Mouse (Mus musculus) lung, postnatal 0 days (tissue): ENCODE measurements around the gene Klf9.

Experiments
- CTCF ChIP-seq: IDR thresholded peaks from 2 replicates; pipeline ENCODE4 v1.5.1; 2016; ENCODE audit warnings: antibody characterized with exemption, mild to moderate bottlenecking
- EP300 ChIP-seq: IDR thresholded peaks from 2 replicates; pipeline ENCODE4 v1.6.1; 2016; ENCODE audit warnings: antibody characterized with exemption, mild to moderate bottlenecking, control low read depth

DNA sequence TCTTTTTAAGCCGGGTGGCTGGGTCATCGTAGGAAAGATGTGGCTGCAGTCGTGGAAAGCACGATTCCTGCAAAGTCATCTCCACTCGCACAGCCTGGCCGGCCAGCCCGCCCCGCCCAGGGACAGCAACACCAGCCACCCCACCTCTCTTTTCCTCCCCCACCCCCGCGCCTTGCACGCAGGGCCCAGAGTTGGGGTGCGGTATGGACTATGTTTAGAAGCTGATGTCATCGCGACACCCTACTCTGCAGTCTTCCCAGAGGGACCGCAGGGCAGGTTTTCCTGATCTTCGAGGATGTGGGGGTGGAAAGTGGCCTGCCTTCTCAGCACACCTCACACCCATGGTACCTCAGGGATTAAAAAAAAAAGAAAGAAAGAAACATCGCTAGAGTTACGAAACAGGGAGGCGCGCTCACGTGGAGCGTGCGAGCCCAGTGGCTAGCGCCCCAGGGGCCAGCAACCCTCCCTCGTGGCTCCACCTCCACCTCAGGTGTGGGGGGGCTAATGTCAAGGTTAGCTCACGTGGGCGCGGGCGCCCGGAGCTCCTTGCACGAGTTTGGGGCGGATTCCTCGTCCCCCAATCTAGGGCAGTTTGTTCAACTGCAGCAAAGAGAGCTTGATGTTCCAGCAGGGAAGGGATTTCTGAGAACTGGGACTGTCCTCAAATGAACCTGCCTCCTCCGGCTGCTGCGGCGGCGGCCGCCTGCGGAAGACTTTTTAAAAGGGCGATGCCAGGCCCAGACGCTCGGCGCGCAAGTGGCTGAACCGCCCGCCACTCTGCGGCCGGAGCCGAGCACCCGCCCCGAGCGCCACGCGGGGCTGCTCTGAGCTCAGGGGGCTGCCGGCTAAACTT lies 5.5 kb upstream of the Klf9 start:
- TF ChIP-seq EP300 (peak; percentile 97), CTCF (peak; percentile 25)
